Mouse (Mus musculus) frontal cortex, postnatal 10 days (tissue): ENCODE results near the gene Hoxc11.

Experiments used
- DNase-seq, 2 experiments: peaks; one replicate each; pipeline ENCODE4 v3.0.0; 2022; ENCODE audit warnings: low spot score in 2 of 2, mixed read lengths in 1 of 2

Gene Hoxc11

DNA sequence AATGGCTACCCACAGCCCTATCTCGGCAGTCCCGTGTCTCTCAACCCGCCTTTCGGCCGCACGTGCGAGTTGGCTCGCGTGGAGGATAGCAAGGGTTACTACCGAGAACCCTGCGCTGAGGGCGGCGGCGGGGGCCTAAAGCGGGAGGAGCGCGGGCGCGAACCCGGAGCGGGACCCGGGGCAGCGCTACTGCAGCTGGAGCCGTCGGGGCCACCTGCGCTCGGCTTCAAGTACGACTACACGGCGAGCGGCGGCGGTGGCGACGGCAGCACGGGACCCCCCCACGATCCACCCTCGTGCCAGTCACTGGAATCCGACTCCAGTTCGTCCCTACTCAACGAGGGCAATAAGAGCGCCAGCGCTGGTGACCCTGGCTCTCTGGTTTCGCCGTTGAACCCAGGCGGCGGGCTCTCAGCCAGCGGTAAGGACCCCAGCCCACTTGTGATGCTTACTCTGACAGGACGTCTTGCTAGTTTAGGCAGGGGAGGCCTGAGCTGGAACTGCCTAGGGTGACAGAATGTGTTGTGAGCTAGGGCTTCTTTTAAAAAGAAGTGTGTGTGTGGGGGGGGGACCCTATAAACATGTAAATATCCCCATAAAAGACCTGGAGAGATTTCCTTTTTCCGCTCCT lies 17.1 kb upstream of the Hoxc11 start:
- DNase-seq = no peak

DNA sequence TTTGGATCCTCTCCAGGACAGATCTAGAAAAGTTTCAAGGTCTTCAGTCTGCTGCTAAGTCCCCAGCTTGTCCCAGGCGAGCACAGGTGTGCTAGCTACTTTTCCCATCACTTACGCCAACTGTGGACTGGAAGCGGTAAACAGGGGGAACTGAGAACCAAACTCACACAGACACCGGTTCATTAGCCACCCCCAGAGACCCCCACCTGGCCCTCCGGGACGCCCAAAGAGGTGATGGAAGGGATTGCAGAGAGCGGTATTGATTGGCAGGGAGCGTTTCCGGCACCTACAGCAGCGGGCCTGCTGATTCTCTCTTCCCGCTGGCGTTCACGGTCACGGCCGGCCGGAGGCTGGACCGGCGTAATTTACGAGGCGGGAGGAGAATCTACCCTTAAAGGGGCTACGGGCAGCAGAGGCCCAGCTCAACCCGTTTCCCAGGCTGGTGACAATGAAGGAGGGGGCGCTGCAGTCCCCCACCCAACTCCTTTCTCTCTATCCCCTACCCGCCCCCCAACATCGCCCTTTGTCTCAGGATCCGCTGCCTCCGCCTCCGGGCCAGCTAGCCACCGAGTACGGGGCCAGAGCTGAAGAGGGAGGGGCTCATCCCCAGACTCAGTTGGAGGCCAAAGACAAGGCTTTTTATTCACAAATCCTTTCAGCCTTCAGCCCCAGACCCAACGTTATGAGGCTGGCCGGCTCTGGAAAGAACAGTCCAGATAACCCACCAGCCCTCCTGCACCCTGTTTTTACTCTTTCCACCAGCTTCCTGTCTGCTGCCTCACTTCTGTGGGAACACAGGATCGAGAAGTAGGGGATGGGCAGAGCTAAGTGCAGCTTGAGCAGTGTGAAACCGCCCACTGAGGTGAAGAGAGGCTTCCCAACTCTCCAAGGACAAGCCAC lies 14.7 kb upstream of the Hoxc11 start:
- no peak for DNase-seq

DNA sequence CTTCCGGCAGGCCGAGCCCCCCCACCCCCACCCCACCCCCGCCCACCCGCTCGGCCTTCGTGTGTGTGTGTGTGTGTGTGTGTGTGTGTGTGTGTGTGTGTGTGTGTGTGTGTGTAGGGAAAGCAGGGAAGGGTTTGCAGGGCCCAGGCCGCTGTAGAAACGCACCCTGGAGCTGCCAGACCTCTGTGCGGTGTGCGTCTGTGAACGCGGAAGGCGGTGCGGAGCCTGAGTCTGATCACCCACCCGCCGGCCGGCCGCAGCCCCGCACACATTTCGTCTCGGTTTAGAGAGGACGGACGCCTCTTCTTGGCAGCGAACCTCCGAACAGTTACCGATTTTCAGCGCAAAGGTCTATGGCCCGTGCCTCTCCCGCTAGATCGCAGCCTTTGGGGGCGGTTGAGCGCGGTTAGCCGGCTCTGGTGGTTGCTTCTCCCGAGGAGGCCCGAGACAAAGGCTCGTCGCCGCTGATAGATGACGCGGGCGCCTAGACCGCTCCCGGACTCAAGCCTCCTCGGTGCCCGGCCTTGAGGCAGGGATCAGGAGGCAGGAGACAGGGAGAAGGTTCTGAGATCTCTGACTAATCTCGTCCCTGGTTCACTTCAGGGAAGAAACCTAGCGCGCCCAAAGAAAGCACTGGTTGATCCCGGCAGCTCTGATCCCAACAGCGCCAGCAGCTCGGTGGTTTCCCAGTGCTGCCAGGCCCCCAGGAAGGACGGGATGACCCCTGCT lies 11.3 kb upstream of the Hoxc11 start:
- no peak for DNase-seq

GRCm38 (mm10) chr15:102943468-102943813 lies 10.8 kb upstream of the Hoxc11 start:
- no peak for DNase-seq

- DNase-seq = no peak
These were observed 8.8 kb upstream of the Hoxc11 start for GRCm38 (mm10) chr15:102945185-102946077.

DNA sequence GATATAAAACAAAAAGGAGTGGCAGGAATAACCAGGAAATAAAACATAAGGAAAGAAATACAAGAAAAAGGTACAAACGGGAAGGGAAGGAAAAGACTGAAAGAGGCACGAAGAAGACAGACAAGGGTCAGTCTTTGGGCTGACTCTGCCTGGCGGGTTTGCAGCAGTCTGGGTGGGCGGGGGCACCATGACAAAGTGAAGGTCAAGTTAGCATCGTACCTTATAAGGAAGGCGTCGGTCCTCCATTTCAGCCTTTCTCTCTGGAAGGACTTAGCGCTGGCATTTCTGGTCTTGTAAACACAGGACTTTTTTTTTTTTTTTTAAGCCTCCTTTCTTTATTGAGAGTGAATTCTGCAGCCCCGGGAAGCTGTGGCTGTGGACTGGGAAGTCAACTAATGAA lies 7.0 kb upstream of the Hoxc11 start:
- DNase-seq = no peak

- DNase-seq = no peak
These were observed 5.4 kb upstream of the Hoxc11 start for GRCm38 (mm10) chr15:102948842-102949241.

DNA sequence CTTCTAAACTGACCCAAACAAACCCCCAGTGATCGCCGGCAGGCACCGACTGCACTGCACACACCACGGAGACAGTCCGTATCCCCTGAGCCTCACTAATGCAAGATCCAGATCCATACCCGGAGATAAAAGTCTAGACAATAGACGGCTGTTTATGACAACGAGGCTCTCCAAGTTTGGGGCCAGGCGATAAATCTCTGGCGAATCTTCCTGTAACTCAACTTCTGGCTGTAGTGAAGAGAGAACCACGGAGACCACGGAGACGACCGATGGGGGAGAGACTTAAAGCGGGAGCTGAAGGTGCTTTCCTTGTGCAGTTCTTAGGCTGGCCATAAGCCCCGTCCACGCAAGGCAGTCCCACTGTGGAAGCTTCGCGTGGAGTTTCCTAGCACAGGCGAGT lies 4.5 kb upstream of the Hoxc11 start:
- no peak for DNase-seq

DNA sequence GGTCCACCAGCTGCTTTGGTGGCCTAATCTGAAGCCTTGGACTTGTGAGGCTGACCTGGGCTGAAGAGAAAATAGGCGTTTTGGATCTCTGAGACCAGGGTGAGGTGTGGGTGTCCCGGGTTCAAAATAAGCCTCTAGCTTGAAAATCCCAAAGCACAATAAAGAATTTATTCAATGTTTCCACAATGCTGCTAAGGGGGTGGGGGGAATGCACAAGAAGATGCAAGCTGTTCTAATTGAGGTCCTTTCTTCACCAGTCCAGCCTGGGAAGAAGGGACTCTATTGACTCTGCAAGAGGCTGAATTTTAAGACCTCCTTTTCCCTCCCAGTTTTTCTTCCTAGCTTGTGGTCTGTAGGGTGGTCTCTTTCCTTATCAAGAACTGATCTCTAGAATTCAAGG lies 3.4 kb upstream of the Hoxc11 start:
- DNase-seq = no peak

DNA sequence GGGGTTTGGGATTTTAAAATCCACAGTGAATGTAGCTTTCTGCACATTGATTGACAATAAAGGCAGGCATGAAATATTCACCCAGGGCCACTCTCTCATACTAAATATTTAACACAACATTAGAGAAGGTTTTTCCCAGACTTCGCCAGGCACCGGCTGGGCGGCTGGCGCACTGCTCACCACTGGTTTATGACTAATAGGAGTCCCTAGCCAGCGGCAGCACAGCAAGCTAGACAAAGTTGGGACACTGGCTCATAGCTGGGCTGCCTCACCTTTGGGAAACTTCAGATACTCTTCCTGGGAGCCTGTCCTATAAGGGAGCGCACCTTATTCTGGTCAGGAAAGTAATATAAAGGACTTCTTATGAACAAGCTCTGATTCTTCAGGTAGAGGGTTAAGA lies 666 bp upstream of the Hoxc11 start:
- DNase-seq = no peak

- no peak for DNase-seq
These were observed 768 bp downstream of the Hoxc11 start for GRCm38 (mm10) chr15:102955007-102955382.

DNA sequence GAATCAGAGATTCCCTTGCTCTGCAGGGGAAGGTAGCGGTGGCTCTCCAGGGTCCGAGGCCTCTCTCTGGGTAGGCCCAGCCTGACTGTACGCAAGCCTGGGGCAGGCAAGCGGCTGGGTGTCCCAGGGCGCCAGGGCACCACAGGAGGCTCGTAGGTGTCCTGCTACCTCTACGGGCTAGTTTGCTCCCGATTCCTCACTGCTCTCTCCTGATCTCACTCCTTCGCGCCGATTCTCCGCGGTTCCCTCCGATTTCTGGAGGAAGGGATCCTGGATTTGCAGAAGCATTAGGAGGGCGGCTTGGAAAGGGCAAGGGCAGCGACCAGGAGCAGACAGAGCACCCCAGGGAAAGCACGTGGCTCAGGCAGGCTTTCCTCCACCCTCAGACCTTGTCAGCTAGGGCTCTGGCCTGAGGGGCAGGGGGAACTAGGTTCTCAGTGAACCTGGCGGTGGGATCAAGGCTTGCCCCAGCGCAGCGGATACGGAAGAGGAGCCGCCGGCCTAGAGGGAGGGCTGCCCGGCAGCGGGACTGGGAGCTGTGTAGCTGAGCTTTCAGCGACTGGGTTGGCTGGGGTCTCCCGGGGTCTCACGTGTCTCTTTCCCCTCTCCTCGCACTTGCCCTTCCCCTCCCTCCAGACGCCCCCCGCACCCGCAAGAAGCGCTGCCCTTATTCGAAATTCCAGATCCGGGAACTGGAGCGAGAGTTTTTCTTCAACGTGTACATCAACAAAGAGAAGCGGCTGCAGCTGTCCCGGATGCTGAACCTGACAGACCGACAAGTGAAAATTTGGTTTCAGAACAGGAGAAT lies 1.8 kb downstream of the Hoxc11 start:
- DNase-seq = no peak

DNA sequence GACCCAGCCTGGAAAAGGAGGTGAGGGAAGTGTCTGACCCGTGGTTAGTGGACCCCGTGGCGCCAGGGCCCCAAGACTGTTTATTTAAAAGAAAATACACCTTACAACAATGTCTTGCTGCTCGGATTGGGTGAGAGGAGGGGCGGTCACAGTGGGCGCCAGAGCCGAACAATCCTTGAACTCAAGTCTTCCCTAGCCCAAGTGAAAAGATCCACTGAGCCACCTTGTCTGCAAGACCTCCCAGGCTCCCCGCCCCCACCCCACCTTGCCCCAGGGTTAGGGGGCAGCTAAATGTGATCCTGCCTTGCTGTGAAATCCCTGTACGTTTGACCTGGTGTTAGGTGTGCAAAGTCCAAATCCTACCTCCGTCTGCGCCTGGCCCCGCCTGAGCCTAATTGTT lies 2.7 kb downstream of the Hoxc11 start:
- DNase-seq = no peak

DNA sequence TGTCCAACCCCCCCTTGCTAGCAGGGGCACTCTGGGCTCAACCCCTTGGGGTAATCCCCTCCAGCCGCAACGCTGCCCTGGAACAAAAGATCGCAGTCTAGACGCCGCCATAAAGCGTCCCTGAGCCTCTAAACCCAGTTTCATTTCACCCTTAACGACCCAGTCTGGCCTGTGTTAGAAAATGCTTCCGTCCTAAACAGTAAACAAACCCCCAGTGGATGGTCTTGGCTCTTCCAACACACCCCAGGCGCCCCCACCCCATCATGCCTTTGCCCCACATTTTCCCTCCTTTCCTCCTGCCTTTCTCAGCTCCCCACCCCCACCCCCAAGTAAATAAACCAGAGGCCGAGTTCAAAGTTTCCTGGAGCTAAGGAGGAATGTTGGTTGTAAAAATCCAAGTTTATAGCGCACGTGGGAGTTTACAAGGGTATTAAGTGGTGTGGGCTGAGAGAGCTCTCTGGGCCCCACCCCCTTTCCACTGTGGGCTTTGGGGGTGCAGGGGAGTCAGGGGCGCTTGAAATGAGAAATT lies 5.5 kb downstream of the Hoxc11 start:
- no peak for DNase-seq

GRCm38 (mm10) chr15:102961728-102962127 lies 7.5 kb downstream of the Hoxc11 start:
- no peak for DNase-seq

DNA sequence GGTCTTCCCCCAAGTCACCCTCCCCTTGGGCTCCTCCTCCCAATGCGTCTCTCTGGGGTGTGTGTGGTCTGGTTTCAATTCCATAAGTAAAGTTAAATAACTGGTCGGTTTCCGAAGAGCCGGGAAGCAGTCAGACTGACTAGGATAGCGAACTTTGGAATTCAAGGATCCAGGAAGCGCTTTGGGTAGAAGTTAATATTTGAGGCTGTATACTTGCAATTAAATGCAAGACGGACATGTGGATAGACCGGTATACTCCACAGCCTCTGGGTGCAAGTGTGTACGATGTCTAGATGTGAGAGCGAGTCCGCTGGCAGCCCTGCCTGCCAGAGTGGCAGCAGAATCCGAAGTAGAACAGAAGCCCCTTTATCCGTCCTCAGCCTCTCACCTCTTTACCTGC lies 8.3 kb downstream of the Hoxc11 start:
- DNase-seq = no peak

DNA sequence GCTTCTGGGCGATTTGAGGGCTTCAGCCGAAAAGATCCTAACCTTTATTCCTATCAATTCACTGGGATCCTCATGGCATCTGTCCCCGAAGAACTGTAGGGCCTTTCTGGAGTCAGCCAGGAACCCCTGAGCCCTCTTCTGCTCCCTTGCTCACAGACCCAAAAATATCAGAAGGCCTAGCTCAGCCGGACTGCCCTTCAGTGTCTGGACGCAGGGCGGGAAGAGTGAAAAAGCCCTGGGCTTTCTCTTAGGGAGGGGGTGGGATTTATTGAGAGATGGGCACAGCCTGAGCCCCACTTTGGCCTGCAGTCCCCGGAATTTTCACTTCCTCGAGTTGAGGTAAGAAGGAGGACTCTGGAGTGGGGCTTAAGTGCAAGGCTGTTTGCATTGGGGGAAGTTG lies 9.0 kb downstream of the Hoxc11 start:
- DNase-seq = no peak

DNA sequence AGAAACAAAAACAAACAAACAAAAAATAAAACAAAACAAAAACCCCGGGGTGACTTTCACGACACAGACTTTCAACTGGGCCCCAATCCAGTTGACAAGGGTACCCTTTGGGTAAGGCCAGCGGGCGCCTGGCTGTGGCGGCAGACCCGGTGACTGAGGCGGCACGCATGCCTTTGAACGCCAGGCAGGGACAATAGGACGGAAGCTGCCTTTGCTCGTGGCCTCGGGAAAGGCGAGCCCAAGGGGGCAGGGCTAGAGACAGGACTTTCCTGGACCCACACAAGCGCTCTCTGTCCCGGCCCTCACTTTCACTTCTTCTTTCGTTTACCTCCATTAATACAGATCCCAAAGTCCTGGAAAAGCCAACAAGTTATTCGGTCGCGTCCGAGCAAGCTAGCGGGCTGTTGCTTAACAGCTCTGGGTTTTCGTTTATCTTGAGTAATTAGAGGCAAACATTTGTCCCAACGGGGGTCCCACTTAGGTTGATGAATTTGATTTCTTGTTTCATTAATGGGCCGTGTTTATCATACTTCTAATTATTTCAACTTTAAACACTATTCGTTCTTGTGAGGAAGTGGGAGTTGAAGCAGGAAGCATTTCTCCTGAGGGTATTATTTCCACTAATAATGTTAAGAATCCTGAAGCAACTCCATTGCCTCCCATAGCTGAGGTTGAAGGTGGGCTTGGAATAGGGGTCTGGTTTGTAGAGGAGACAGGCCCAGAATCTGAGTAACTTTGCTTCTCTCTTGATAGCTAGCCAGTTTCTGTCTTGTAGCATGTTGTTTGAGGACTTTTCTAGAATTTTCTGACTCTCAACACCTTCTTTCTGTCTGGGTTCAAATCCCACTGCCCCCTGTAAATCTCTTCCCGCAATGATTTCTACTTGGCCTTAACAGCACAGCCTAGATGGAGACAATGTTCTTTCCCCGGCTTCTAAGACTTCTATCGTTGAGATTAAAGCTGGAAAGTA lies 9.7 kb downstream of the Hoxc11 start:
- DNase-seq = no peak
